Mouse (Mus musculus) hindbrain, embryonic 11.5 days (tissue): ENCODE data around the gene B4galnt4. TPM values are rescaled to one million over a fixed set of nuclear protein-coding genes. Genes with fewer than 3 reads are reported as not detected.
"Not testable (repeated sequence)": the region's sequence is repeated elsewhere in the genome, so short reads cannot be mapped to it uniquely, and the experiment has no call there.

ENCODE experiments used
- ATAC-seq: fragments of 200-750 bp; cut with Nextera tagmentation; 2 replicates; pipeline ENCODE4 v1.8.0; 2017; ENCODE audit warnings: mild to moderate bottlenecking, moderate TSS enrichment, moderate library complexity; ENCODE audit not compliant: low FRiP score
- DNase-seq: peaks from one replicate; pipeline ENCODE4 v3.0.0-alpha.2; 2015; ENCODE audit warnings: low spot score
- H3K27ac ChIP-seq: fragments of 300-500 bp; sonication (generic); 2 replicates; pipeline ENCODE4 v1.5.1; 2014; ENCODE audit warnings: mild to moderate bottlenecking, low read depth, low read length
- H3K27me3 ChIP-seq: fragments of 300-500 bp; sonication (generic); 2 replicates; pipeline ENCODE4 v1.6.1; 2014; ENCODE audit warnings: mild to moderate bottlenecking, low read length, moderate library complexity, mixed read lengths; ENCODE audit not compliant: control insufficient read depth, insufficient read depth
- H3K36me3 ChIP-seq: fragments of 300-500 bp; sonication (generic); 2 replicates; pipeline ENCODE4 v1.6.1; 2014; ENCODE audit warnings: mild to moderate bottlenecking, low read length, moderate library complexity, mixed read lengths; ENCODE audit not compliant: control insufficient read depth, insufficient read depth
- H3K4me1 ChIP-seq: fragments of 300-500 bp; sonication (generic); replicated peaks from 2 replicates; pipeline ENCODE4 v1.6.1; 2014; ENCODE audit warnings: low read length, mixed read lengths; ENCODE audit not compliant: control insufficient read depth, insufficient read depth
- H3K4me2 ChIP-seq: fragments of 300-500 bp; sonication (generic); replicated peaks from 2 replicates; pipeline ENCODE4 v1.6.1; 2014; ENCODE audit warnings: mild to moderate bottlenecking, low read depth, low read length
- H3K4me3 ChIP-seq: fragments of 300-500 bp; sonication (generic); 2 replicates; pipeline ENCODE4 v1.5.1; 2014; ENCODE audit warnings: low read depth, low read length
- H3K9ac ChIP-seq: fragments of 300-500 bp; sonication (generic); 2 replicates; pipeline ENCODE4 v1.6.1; 2014; ENCODE audit warnings: low read depth, low read length
- H3K9me3 ChIP-seq: fragments of 300-500 bp; sonication (generic); 2 replicates; pipeline ENCODE4 v1.6.1; 2016; ENCODE audit warnings: low read length; ENCODE audit not compliant: control insufficient read depth
- WGBS: fragments of 180-500 bp; shearing (Covaris S2); extraction: QIAGEN DNeasy Blood & Tissue Kit; methylation state at CpG from one replicate; pipeline ENCODE4 v1.1.7; 2014; 5-methylcytosine and 5-hydroxymethylcytosine counted together
- polyA plus RNA-seq: library from polyadenylated mRNA; unstranded; fragments of >200 nt; fragmentation: Nextera tagmentation; extraction: Ambion mirVana; gene quantifications from 2 replicates; pipeline ENCODE4 v1.2.1, GENCODE M21; 2014

The B4galnt4 gene
- polyA plus RNA-seq, 1 experiment from 2014 or later, result 18.1 TPM

DNA sequence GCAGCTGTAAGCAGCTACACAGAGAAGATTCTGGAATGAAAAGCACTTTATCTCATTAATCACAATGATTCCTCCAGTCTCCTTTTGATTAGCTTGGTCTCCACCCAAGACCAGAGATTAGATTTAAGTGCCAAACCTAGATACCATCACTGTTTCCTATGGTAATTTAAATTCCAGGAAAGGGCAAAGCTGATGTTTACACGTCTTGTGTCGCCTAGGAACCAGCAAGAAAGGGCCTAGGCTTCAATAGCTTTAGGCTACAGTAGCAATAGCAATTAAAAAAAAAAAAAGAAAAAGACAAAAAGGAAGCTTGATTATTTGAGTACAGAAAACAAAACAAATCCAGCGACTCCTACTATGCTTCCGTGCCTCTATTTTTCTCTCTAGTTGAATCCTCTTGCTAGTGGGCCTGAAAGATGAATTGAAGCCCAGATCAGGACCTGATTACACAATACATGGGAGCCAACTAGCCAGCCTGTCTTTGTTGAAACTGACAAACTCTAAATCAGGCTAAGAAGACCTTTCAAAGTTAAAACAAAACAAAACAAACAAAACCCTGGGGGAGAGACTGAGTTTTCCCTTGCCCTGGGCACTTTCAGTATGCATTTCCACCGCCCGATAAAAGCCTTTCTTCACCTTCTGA is 34.7 kb upstream of the B4galnt4 start:
- H3K9ac ChIP-seq, result no peak overlapping the region
- no peak for ATAC-seq
- H3K36me3 ChIP-seq, result no peaks in the 10 kb centered on the region
- no peaks in the 10 kb centered on the region for H3K27me3 ChIP-seq
- no peak overlapping the region for H3K4me2 ChIP-seq
- peak overlapping the region; percentile 61 for H3K27ac ChIP-seq
- 19% methylated on average over 6 of the region's 6 CpGs for WGBS
- no peak overlapping the region for H3K4me3 ChIP-seq
- DNase-seq, result peak; percentile 17
- 0 out of 2 replicates have a peak, but pooled peaks cover 3% of the 10 kb centered on the region for H3K4me1 ChIP-seq
- no peaks in the 10 kb centered on the region for H3K9me3 ChIP-seq

DNA sequence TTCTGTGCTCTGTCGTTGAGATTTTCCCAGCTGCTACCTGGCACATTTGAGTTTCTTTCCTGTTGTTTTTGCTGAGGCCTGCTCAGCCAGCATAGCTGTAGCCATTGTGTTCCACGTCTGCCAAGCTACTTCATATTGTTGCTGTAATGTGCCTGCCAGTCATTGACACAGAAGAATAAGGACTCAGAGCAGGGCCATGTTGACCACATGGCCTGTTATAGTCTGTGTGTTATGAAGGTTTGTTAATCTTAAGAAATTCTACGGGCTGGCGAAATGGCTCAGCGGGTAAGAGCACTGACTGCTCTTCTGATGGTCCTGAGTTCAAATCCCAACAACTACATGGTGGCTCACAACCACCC is 34.2 kb upstream of the B4galnt4 start:
- no peaks in the 10 kb centered on the region for H3K27me3 ChIP-seq
- 47% methylated on average over 5 of the region's 5 CpGs for WGBS
- ATAC-seq (no peak), DNase-seq (peak; percentile 25)
- H3K36me3 ChIP-seq, result no peaks in the 10 kb centered on the region
- H3K9ac ChIP-seq, result no peak overlapping the region
- H3K4me3 ChIP-seq, result no peak overlapping the region
- H3K4me2 ChIP-seq, result no peak overlapping the region
- peak overlapping the region; percentile 61 for H3K27ac ChIP-seq
- H3K4me1 ChIP-seq, result 0 out of 2 replicates have a peak, but pooled peaks cover 3% of the 10 kb centered on the region
- H3K9me3 ChIP-seq, result no peaks in the 10 kb centered on the region

DNA sequence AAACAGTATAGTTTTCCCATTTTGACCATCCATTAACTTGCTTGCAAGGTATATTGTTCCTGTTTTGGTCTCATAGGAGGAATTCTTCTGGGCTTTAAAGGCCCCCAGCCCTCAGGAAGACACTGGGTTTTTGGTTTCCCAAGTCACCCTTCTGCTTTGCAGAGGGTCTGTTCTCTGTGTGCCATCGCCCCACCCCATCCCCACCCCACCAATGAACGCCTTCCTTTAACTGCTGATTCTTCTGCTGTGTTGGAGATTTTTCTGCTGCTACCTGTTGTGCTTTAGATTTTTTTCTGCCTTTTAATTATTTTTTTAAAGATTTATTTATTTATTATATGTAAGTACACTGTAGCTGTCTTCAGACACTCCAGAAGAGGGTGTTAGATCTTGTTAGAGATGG is 32.1 kb upstream of the B4galnt4 start, which contains the start of gene Gm17387:
Gm17387 (plus strand) TSS at position 301 of the 400 bp plus-strand sequence.
- H3K9me3 ChIP-seq, result no peaks in the 10 kb centered on the region

DNA sequence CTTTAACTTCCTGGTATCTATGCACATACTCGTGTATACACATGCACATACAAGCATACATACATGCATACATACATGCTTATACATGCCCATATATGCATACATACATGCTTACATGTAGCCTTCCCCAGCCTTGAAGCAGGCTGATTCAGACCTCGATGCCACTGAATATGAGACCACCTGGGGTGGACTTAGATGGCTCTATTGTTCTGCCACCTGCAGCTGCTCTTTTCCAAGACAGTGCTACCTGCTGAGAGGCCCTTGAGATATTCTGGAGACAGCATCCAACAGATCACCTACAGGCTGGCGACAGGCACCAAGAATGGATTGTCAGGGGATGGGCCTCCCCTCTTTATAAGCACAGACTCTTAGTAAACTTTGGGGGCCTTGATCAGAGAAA is 30.5 kb upstream of the B4galnt4 start:
- no peak for DNase-seq
- H3K4me3 ChIP-seq, result no peak overlapping the region
- no peak overlapping the region for H3K9ac ChIP-seq
- 44% methylated on average over 3 of the region's 3 CpGs for WGBS
- H3K4me2 ChIP-seq, result no peak overlapping the region
- H3K27ac ChIP-seq, result no peak overlapping the region
- 0 out of 2 replicates have a peak, but pooled peaks cover 3% of the 10 kb centered on the region for H3K4me1 ChIP-seq
- H3K27me3 ChIP-seq, result no peaks in the 10 kb centered on the region
- no peaks in the 10 kb centered on the region for H3K9me3 ChIP-seq
- H3K36me3 ChIP-seq, result no peaks in the 10 kb centered on the region
- no peak for ATAC-seq

More for the DNA sequence above, 32.1 kb upstream of the B4galnt4 start, which contains the start of gene Gm17387:
- DNase-seq, result no peak
- H3K4me1 ChIP-seq, result 0 out of 2 replicates have a peak, but pooled peaks cover 3% of the 10 kb centered on the region
- no peaks in the 10 kb centered on the region for H3K36me3 ChIP-seq
- no peak for ATAC-seq
- WGBS, result 83% methylated on average over 2 of the region's 2 CpGs
- no peaks in the 10 kb centered on the region for H3K27me3 ChIP-seq
- no peak within 1 kb of the TSS for H3K4me2 ChIP-seq
- no peak within 1 kb of the TSS for H3K9ac ChIP-seq
- no peak within 1 kb of the TSS for H3K27ac ChIP-seq
- no peak within 1 kb of the TSS for H3K4me3 ChIP-seq

DNA sequence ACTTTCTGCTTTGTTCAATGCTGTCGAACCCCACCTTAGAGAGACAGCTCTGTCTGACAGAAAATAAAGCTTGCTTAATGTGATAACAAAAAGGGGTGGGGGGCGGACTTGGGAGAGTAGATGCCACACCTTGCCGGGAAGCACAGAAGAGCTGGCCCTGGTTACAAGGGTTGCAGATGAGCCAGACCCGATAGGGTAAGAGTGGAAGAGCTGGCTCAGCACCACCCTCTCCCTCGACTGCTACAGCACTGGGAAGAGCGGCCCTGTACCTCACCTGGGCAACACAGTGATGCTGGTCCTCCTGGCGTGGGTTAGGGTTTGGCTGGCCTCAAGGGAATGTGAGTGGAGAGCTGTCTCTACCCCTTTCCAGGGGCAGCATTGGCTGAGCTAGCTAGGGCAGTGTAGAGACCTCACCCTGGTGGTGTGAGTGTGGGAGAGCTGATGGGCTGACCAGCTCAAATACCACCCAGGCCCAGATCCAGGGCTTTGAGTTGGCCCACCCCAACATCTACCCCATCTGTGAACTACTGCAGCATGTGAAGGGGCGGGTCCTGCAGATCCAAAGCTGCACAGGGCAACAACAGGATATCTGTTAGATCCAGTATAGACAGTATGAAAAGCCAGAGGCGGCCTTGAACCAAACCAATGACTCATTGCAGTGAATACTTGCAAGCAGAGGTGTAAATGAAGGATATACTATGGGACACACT is 28.3 kb upstream of the B4galnt4 start:
- Histone ChIP-seq H3K36me3 (no peaks in the 10 kb centered on the region), H3K9ac (no peak overlapping the region), H3K4me1 (no peaks in the 10 kb centered on the region), H3K4me3 (no peak overlapping the region), H3K4me2 (no peak overlapping the region), H3K27ac (no peak overlapping the region), H3K9me3 (no peaks in the 10 kb centered on the region), H3K27me3 (no peaks in the 10 kb centered on the region)
- ATAC-seq (no peak), DNase-seq (no peak)
- 84% methylated on average over 9 of the region's 9 CpGs for WGBS

DNA sequence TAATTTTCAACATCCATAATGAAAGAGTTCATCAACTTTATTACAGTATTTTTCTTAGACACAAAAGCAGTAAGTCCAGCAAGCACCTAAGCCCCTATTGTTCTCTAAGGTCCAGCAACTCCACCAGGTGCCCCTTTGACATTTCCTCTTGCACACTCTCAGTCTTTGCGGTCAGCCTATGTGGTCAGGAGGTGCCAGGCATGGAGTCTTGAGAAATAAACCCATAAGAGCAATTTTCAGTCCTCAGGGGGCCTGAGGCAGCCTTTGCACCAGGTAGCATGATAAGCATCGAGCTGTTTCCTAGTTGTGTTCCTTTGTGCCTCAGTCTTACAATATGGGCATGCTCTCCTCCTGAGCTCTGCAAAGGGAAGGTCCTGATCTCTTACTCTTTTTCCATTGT is 24.3 kb upstream of the B4galnt4 start:
- H3K27me3 ChIP-seq, DNase-seq, H3K27ac ChIP-seq, H3K4me1 ChIP-seq, H3K36me3 ChIP-seq, ATAC-seq, H3K9me3 ChIP-seq, H3K4me2 ChIP-seq, H3K4me3 ChIP-seq, H3K9ac ChIP-seq: not testable (repeated sequence)
- WGBS, result 88% methylated on average over 1 of the region's 2 CpGs

DNA sequence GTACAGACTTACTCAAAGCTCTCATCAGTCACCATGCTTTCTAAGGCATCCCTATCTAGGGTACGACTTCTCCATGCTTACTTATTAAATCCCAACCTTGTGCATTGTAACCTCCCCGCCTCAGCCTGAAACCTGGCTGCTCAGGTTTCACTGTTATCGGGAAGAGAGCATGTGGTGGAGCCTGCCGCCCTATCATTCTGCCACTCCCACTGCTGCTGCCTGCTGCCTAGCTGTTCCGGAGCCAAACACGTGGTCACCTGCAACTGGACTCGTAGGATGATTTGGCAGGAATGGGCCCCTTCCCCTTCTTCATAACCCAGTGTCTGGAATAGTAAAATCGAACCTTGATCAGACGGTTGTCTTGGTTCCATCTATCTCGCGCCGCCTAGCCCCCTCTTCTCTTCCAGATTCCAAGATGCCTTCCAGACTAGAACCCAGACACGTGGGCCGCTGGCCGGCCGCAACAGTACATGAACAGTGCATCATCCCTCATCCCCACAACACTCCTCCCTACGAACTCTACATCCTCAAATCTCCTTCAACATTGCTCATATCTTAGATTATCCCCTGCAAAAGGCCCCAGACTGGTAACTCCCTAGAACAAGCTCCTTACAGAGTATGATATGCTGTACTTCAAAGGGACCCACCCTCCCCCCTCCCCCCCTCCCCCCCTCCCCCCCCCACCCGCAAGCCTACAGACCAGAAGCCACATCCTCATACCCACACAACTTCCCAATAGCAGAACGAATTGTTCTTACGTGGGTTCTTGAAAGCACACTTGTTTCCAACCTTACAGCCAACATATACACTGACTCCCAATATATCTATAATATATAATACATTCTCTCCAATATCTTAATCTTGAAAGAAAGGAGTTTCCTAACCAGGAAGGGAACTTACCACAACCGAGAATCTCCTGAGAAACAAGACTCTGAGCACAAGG is 22.5 kb upstream of the B4galnt4 start:
- Histone ChIP-seq H3K4me2 (no peak overlapping the region), H3K27me3 (no peaks in the 10 kb centered on the region), H3K36me3 (no peaks in the 10 kb centered on the region), H3K27ac (no peak overlapping the region), H3K4me3 (no peak overlapping the region), H3K4me1 (no peaks in the 10 kb centered on the region), H3K9ac (no peak overlapping the region), H3K9me3 (no peaks in the 10 kb centered on the region)
- no peak for DNase-seq
- ATAC-seq, result no peak
- WGBS, result 82% methylated on average over 20 of the region's 21 CpGs

DNA sequence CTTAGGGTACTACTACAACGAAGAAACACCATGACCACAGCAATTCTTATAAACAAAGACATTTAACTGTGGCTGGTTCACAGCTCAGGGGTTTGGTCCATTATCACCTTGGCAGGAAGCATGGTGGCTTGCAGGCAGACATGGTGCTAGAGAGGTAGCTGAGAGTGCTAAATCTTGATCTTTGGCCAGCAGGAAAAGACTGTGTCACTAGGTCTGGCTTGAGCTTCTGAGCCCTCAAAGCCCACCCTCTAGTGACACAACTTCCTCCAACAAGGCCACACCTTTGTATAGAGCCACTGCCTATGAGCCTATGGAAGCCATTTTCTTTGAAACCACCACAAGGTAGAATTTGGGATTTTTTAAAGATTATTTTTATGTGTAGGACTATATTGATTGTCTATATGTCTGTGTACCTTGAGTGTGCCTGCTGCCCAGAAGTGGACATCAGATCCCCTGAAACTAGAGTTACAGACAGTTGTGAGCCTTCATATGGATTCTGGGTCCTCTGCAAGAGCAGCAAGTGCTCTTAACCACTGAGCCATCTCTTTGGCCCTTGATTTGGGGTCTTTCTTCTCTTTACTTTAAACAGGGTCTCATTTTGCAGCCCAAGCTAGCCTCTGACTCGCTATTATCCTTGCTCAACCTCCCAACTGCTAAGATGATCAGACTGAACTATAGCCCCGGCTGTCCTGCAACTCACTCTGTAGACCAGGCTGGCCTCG is 21.4 kb upstream of the B4galnt4 start:
- Histone ChIP-seq H3K9me3 (no peaks in the 10 kb centered on the region), H3K36me3 (no peaks in the 10 kb centered on the region), H3K4me2 (no peak overlapping the region), H3K4me1 (no peaks in the 10 kb centered on the region), H3K27me3 (no peaks in the 10 kb centered on the region), H3K27ac (no peak overlapping the region), H3K4me3 (no peak overlapping the region), H3K9ac (no peak overlapping the region)
- no peak for ATAC-seq
- 92% methylated on average over 4 of the region's 4 CpGs for WGBS
- no peak for DNase-seq
